Mouse (Mus musculus): Measurements from ENCODE around the gene Pirb. TPM values are rescaled to one million over a fixed set of nuclear protein-coding genes. Genes with fewer than 3 reads are reported as not detected.
"Not testable (repeated sequence)": the region's sequence is repeated elsewhere in the genome, so short reads cannot be mapped to it uniquely, and the experiment has no call there.

Pirb gene
- polyA plus RNA-seq, 1 experiment from 2014 or later: 0.10 TPM

- Histone ChIP-seq H3K9me3 (replicated peaks; ENCODE audit: control insufficient read depth, low read length) (no peaks in the 10 kb centered on the region), H3K9ac (ENCODE audit: low read length) (peak overlapping the region; percentile 89), H3K4me1 (ENCODE audit: control insufficient read depth, insufficient read depth, low read length) (peaks cover 11% of the 10 kb centered on the region), H3K4me3 (ENCODE audit: low read depth, low read length) (peak overlapping the region; percentile 87), H3K27ac (ENCODE audit: low read depth, low read length) (no peak overlapping the region), H3K27me3 (replicated peaks; ENCODE audit: control insufficient read depth, insufficient read depth, low read length) (no peaks in the 10 kb centered on the region), H3K4me2 (ENCODE audit: low read length) (peak overlapping the region; percentile 97), H3K36me3 (ENCODE audit: control insufficient read depth, insufficient read depth, low read length) (peaks cover 34% of the 10 kb centered on the region)
- WGBS: 36% methylated on average over 11 of the region's 11 CpGs
- DNase-seq (ENCODE audit: low spot score) (no peak), ATAC-seq (no peak)
Measured at GRCm38 (mm10) chr7:3706343-3706934, 13.8 kb downstream of the Pirb start.

DNA sequence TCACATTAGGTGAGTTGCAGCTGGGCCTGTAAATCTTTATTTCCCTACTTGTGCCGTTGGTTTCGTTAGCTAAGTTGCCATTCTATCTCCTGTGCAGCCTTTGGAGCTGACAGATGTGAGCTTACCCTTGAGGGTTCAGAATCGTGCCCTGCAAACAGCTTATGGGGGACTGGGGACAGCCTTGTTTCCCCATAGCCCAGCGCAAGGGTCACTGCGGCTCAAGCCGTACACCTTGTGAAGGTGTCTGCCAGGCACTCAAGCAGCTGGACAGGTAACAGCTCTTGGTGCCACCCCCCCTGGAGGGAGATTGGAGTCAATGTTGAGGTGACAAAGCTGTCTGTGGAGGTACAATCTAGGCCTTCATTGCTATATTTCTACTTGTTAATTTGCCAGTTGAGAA lies 14.3 kb downstream of the Pirb start:
- Histone ChIP-seq H3K4me2 (ENCODE audit: low read length) (peak overlapping the region; percentile 97), H3K36me3 (ENCODE audit: control insufficient read depth, insufficient read depth, low read length) (peaks cover 39% of the 10 kb centered on the region), H3K9me3 (replicated peaks; ENCODE audit: control insufficient read depth, low read length) (no peaks in the 10 kb centered on the region), H3K4me1 (ENCODE audit: control insufficient read depth, insufficient read depth, low read length) (peaks cover 11% of the 10 kb centered on the region), H3K4me3 (ENCODE audit: low read depth, low read length) (peak overlapping the region; percentile 87), H3K27me3 (replicated peaks; ENCODE audit: control insufficient read depth, insufficient read depth, low read length) (no peaks in the 10 kb centered on the region), H3K27ac (ENCODE audit: low read depth, low read length) (no peak overlapping the region), H3K9ac (ENCODE audit: low read length) (peak overlapping the region; percentile 89)
- DNase-seq (ENCODE audit: low spot score) (no peak), ATAC-seq (no peak)
- 32% methylated on average over 6 of the region's 6 CpGs for WGBS

GRCm38 (mm10) chr7:3705461-3705860 lies 14.7 kb downstream of the Pirb start:
- not testable (repeated sequence) for H3K27ac ChIP-seq (ENCODE audit: low read depth, low read length); H3K9me3 ChIP-seq (replicated peaks; ENCODE audit: control insufficient read depth, low read length); H3K27me3 ChIP-seq (replicated peaks; ENCODE audit: control insufficient read depth, insufficient read depth, low read length); ATAC-seq; DNase-seq (ENCODE audit: low spot score)
- Histone ChIP-seq H3K4me2 (ENCODE audit: low read length) (peak overlapping the region; percentile 97), H3K9ac (ENCODE audit: low read length) (peak overlapping the region; percentile 89), H3K4me1 (ENCODE audit: control insufficient read depth, insufficient read depth, low read length) (peaks cover 11% of the 10 kb centered on the region), H3K36me3 (ENCODE audit: control insufficient read depth, insufficient read depth, low read length) (peaks cover 42% of the 10 kb centered on the region), H3K4me3 (ENCODE audit: low read depth, low read length) (peak overlapping the region; percentile 87)
- WGBS: 3% methylated on average over 6 of the region's 7 CpGs

DNA sequence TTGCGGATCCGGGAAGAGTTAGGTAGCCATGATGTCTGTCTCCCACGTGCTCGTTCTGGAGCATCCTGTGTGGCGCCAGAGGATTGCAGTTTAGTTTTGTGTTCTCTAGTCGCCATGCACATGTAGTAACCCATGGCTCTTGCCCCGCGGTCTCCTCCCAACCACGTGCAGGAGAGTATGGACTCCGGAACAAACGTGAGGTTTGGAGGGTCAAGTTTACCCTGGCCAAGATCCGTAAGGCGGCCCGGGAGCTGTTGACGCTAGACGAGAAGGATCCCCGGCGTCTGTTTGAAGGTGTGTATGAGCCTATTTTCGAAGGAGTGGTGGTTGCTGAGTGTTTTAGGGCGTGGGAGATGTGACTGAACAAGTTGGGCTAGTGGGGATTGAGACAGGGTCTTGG lies 15.7 kb downstream of the Pirb start:
- Histone ChIP-seq H3K4me1 (ENCODE audit: control insufficient read depth, insufficient read depth, low read length) (peaks cover 11% of the 10 kb centered on the region), H3K36me3 (ENCODE audit: control insufficient read depth, insufficient read depth, low read length) (peaks cover 49% of the 10 kb centered on the region), H3K27ac (ENCODE audit: low read depth, low read length) (peak overlapping the region; percentile 94), H3K4me3 (ENCODE audit: low read depth, low read length) (peak overlapping the region; percentile 87), H3K9me3 (replicated peaks; ENCODE audit: control insufficient read depth, low read length) (no peaks in the 10 kb centered on the region), H3K9ac (ENCODE audit: low read length) (peak overlapping the region; percentile 89), H3K27me3 (replicated peaks; ENCODE audit: control insufficient read depth, insufficient read depth, low read length) (no peaks in the 10 kb centered on the region), H3K4me2 (ENCODE audit: low read length) (peak overlapping the region; percentile 97)
- ATAC-seq (peak; percentile 48), DNase-seq (ENCODE audit: low spot score) (no peak)
- WGBS: 0% methylated on average over 20 of the region's 20 CpGs

DNA sequence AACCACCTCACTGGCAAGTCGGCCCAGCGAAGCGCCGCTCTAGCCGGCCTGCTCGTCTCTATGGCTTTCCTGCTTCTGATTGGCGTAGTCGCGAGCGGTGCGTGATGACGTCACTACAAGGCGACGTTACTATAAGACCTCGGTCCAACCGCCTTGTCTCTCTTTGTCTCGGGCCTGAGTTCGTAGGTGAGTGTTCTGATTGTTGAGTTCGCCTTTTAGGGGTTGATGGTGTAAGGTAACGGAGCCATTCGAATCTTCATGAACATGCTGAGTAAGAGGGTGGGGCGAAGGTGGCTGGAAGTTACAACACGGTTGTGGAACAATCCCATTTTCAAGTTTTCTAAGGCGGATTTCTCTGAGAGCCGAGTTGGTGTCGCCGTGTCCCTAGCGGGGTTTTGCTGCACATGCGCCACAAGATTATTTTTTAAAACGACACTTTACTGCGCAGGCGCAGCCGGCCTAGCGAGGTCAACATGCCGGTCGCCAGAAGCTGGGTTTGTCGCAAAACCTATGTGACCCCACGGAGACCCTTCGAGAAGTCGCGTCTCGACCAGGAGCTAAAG lies 16.2 kb downstream of the Pirb start, which contains the start of gene Rps9:
Gene Rps9 (plus strand): TSS at position 115 of the 563 bp plus-strand sequence.
- ATAC-seq: peak; percentile 96
- H3K4me3 ChIP-seq (ENCODE audit: low read depth, low read length): peak within 1 kb of the TSS; percentile 87
- H3K27ac ChIP-seq (ENCODE audit: low read depth, low read length): peak within 1 kb of the TSS; percentile 94
- H3K4me1 ChIP-seq (ENCODE audit: control insufficient read depth, insufficient read depth, low read length): peaks cover 11% of the 10 kb centered on the region
- no peaks in the 10 kb centered on the region for H3K27me3 ChIP-seq (replicated peaks; ENCODE audit: control insufficient read depth, insufficient read depth, low read length)
- H3K9ac ChIP-seq (ENCODE audit: low read length): peak within 1 kb of the TSS; percentile 89
- H3K9me3 ChIP-seq (replicated peaks; ENCODE audit: control insufficient read depth, low read length): no peaks in the 10 kb centered on the region
- 1% methylated on average over 42 of the region's 42 CpGs for WGBS
- peak; percentile 99 for DNase-seq (ENCODE audit: low spot score)
- H3K4me2 ChIP-seq (ENCODE audit: low read length): peak within 1 kb of the TSS; percentile 97
- peaks cover 51% of the 10 kb centered on the region for H3K36me3 ChIP-seq (ENCODE audit: control insufficient read depth, insufficient read depth, low read length)

DNA sequence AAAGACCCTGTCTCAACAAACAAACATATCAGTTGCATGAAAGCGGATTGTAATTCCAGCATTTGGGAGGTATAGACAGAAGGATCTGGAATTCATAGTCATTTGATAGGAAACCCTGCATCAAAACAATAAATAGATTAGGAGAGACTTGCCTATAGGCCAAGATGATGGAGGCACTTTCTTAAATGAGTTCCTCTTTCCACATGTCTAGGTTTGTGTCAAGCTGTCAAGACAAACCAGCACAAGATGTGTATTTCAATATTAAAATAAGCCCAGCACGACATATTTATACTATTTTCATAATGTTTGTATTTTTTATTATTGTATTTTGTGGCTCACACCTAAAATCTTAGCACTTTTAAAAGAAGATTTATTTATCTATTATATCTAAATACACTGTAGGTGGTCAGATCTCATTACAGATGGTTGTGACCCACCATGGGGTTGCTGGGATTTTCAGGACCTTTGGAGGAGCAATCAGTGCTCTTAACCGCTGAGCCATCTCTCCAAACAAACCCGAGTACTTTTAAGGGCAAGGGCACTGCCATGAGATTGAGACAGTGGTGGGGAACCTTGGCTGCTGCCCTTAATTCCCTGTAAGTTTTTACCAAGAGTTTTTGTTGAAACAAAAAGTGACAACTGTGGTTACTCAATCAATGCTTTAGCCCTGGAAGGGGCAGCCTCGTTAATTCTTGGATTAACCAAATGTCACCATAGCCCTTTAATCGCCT lies 16.9 kb downstream of the Pirb start:
- Histone ChIP-seq H3K36me3 (ENCODE audit: control insufficient read depth, insufficient read depth, low read length) (peaks cover 53% of the 10 kb centered on the region), H3K27ac (ENCODE audit: low read depth, low read length) (peak overlapping the region; percentile 67)
- WGBS: 19% methylated on average over 6 of the region's 6 CpGs

GRCm38 (mm10) chr7:3698471-3698870 lies 21.7 kb downstream of the Pirb start:
- H3K27ac ChIP-seq (ENCODE audit: low read depth, low read length): no peak overlapping the region
- peaks cover 52% of the 10 kb centered on the region for H3K36me3 ChIP-seq (ENCODE audit: control insufficient read depth, insufficient read depth, low read length)
- no peak for DNase-seq (ENCODE audit: low spot score)
- no peak overlapping the region for H3K4me2 ChIP-seq (ENCODE audit: low read length)
- WGBS: 96% methylated on average over 6 of the region's 6 CpGs
- H3K9me3 ChIP-seq (replicated peaks; ENCODE audit: control insufficient read depth, low read length): no peaks in the 10 kb centered on the region
- no peak overlapping the region for H3K4me3 ChIP-seq (ENCODE audit: low read depth, low read length)
- ATAC-seq: no peak
- H3K27me3 ChIP-seq (replicated peaks; ENCODE audit: control insufficient read depth, insufficient read depth, low read length): no peaks in the 10 kb centered on the region
- no peak overlapping the region for H3K9ac ChIP-seq (ENCODE audit: low read length)
- peaks cover 9% of the 10 kb centered on the region for H3K4me1 ChIP-seq (ENCODE audit: control insufficient read depth, insufficient read depth, low read length)

More for the DNA sequence above, 16.9 kb downstream of the Pirb start:
- Histone ChIP-seq H3K4me1 (ENCODE audit: control insufficient read depth, insufficient read depth, low read length) (peaks cover 11% of the 10 kb centered on the region), H3K4me3 (ENCODE audit: low read depth, low read length) (peak overlapping the region; percentile 87), H3K27me3 (replicated peaks; ENCODE audit: control insufficient read depth, insufficient read depth, low read length) (no peaks in the 10 kb centered on the region), H3K9ac (ENCODE audit: low read length) (peak overlapping the region; percentile 89), H3K9me3 (replicated peaks; ENCODE audit: control insufficient read depth, low read length) (no peaks in the 10 kb centered on the region), H3K4me2 (ENCODE audit: low read length) (peak overlapping the region; percentile 60)
- DNase-seq (ENCODE audit: low spot score) (no peak), ATAC-seq (peak; percentile 38)

- ATAC-seq; H3K27me3 ChIP-seq (replicated peaks; ENCODE audit: control insufficient read depth, insufficient read depth, low read length); H3K27ac ChIP-seq (ENCODE audit: low read depth, low read length); DNase-seq (ENCODE audit: low spot score); H3K9me3 ChIP-seq (replicated peaks; ENCODE audit: control insufficient read depth, low read length): not testable (repeated sequence)
- Histone ChIP-seq H3K4me3 (ENCODE audit: low read depth, low read length) (peak overlapping the region; percentile 69), H3K9ac (ENCODE audit: low read length) (peak overlapping the region; percentile 91), H3K4me1 (ENCODE audit: control insufficient read depth, insufficient read depth, low read length) (peaks cover 15% of the 10 kb centered on the region), H3K4me2 (ENCODE audit: low read length) (peak overlapping the region; percentile 70), H3K36me3 (ENCODE audit: control insufficient read depth, insufficient read depth, low read length) (peaks cover 40% of the 10 kb centered on the region)
- WGBS: 4% methylated on average over 9 of the region's 9 CpGs
Measured at GRCm38 (mm10) chr7:3694949-3695305, 25.3 kb downstream of the Pirb start.
